Mouse (Mus musculus) neural tube, embryonic 12.5 days (tissue): ENCODE measurements around the gene Cdkn2aipnl. TPM values are rescaled to one million over a fixed set of nuclear protein-coding genes. Genes with fewer than 3 reads are reported as not detected.
A peak's percentile ranks its signal among the peaks of the same experiment; 100 is the strongest.

Source experiments
- ATAC-seq: fragments of 200-750 bp; cut with Nextera tagmentation; 2 replicates; pipeline ENCODE4 v1.8.0; 2017; ENCODE audit warnings: low read depth, mild to moderate bottlenecking, moderate TSS enrichment, moderate library complexity; ENCODE audit not compliant: low FRiP score
- H3K27ac ChIP-seq: fragments of 300-500 bp; sonication (generic); 2 replicates; pipeline ENCODE4 v1.5.1; 2016
- H3K27me3 ChIP-seq: fragments of 300-500 bp; sonication (generic); replicated peaks from 2 replicates; pipeline ENCODE4 v1.6.1; 2016; ENCODE audit warnings: mild to moderate bottlenecking
- H3K36me3 ChIP-seq: fragments of 300-500 bp; sonication (generic); 2 replicates; pipeline ENCODE4 v1.6.1; 2016; ENCODE audit warnings: mild to moderate bottlenecking
- H3K4me1 ChIP-seq: fragments of 300-500 bp; sonication (generic); 2 replicates; pipeline ENCODE4 v1.6.1; 2016
- H3K4me2 ChIP-seq: fragments of 300-500 bp; sonication (generic); replicated peaks from 2 replicates; pipeline ENCODE4 v1.6.1; 2016; ENCODE audit warnings: mild to moderate bottlenecking
- H3K4me3 ChIP-seq: fragments of 300-500 bp; sonication (generic); 2 replicates; pipeline ENCODE4 v1.5.1; 2016
- H3K9ac ChIP-seq: fragments of 300-500 bp; sonication (generic); 2 replicates; pipeline ENCODE4 v1.6.1; 2016; ENCODE audit warnings: mild to moderate bottlenecking
- H3K9me3 ChIP-seq: fragments of 300-500 bp; sonication (generic); 2 replicates; pipeline ENCODE4 v1.6.1; 2016; ENCODE audit warnings: mild to moderate bottlenecking
- WGBS: fragments of 180-500 bp; shearing (Covaris S2); methylation state at CpG from one replicate; pipeline ENCODE4 v1.1.7; 2016; 5-methylcytosine and 5-hydroxymethylcytosine counted together
- polyA plus RNA-seq: library from polyadenylated mRNA; unstranded; fragments of >200 nt; fragmentation: Nextera tagmentation; extraction: Ambion mirVana; gene quantifications from 2 replicates; pipeline ENCODE4 v1.2.1, GENCODE M21; 2016

Gene Cdkn2aipnl
- polyA plus RNA-seq, 1 experiment from 2014 or later = 111 TPM

DNA sequence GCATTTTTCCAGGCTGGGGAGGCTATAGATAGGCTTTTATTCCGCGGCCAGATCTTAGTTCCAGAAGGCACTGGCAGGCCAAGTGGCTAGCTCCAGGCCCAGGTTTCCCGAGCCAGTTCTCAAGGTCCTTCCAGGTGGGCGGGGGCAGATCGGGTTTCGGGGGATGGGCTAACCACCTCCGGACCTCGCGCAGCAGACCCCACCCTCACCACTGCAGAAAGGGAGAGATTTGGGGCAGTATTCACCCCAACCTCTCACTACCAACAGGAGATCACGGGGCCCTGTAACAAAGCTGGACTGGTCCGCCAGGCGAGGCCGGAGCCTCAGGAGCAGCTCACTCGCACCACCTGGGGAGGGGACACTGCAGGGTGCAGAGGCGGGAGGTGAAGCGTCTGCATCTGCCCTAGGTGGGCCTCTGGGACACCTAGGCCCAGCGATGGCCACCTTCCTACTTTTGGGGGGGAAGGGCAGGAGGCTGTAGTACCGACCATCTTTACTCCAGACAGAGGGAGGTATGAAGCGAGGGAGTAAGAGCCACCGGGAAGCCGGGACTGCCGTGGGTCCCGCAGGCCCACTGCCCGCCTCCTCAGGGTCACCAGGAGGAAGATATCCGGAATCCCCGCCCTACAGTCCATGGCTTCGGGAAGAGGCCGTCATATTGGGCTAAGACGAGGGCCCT, 32.3 kb downstream of the Cdkn2aipnl start:
- peak; percentile 31 for ATAC-seq
- Histone ChIP-seq H3K9ac (peak overlapping the region; percentile 94), H3K27ac (peak overlapping the region; percentile 71), H3K4me1 (peaks cover 29% of the 10 kb centered on the region), H3K4me3 (peak overlapping the region; percentile 74), H3K9me3 (no peaks in the 10 kb centered on the region), H3K36me3 (peaks cover 30% of the 10 kb centered on the region), H3K4me2 (peak overlapping the region; percentile 78), H3K27me3 (no peaks in the 10 kb centered on the region)
- under 1% methylated on average over 29 of the region's 29 CpGs for WGBS

GRCm38 (mm10) chr11:52000290-52000962, 33.0 kb downstream of the Cdkn2aipnl start, which contains the start of gene Ube2b:
Gene Ube2b, minus strand, starts transcription at chr11:52000762.
- H3K9me3 ChIP-seq = no peaks in the 10 kb centered on the region
- peak within 1 kb of the TSS; percentile 78 for H3K4me2 ChIP-seq
- H3K4me3 ChIP-seq = peak within 1 kb of the TSS; percentile 74
- peaks cover 30% of the 10 kb centered on the region for H3K4me1 ChIP-seq
- H3K27me3 ChIP-seq = no peaks in the 10 kb centered on the region
- H3K27ac ChIP-seq = peak within 1 kb of the TSS; percentile 71
- ATAC-seq = peak; percentile 69
- WGBS = under 1% methylated on average over 58 of the region's 63 CpGs
- H3K9ac ChIP-seq = peak within 1 kb of the TSS; percentile 94
- peaks cover 24% of the 10 kb centered on the region for H3K36me3 ChIP-seq

DNA sequence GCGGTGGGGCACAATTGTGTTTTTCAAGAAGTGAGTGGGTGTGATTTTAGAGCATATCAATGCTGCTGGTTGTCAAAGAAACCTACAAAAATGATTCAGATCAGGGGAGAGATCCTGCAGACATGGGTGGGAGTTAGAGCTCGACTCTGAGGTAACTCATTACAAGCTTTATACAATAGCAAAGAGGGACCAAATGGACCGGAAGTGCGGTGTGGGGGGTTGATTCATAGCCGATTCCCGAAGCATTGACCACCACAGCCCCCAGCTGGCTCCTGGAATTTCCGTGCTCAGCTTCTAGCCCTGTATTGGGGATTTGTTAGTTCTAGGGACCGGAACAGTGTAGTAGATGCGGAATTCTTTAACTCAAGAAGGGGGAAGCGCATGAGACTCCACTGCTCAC, 33.9 kb downstream of the Cdkn2aipnl start:
- Histone ChIP-seq H3K9me3 (no peaks in the 10 kb centered on the region), H3K27me3 (no peaks in the 10 kb centered on the region), H3K36me3 (peaks cover 14% of the 10 kb centered on the region), H3K4me2 (peak overlapping the region; percentile 78), H3K4me3 (no peak overlapping the region), H3K27ac (no peak overlapping the region), H3K9ac (no peak overlapping the region), H3K4me1 (peaks cover 34% of the 10 kb centered on the region)
- no peak for ATAC-seq
- WGBS = 72% methylated on average over 10 of the region's 10 CpGs

GRCm38 (mm10) chr11:52001861-52002260, 34.4 kb downstream of the Cdkn2aipnl start:
- no peaks in the 10 kb centered on the region for H3K9me3 ChIP-seq
- H3K36me3 ChIP-seq = peaks cover 9% of the 10 kb centered on the region
- H3K9ac ChIP-seq = no peak overlapping the region
- H3K4me2 ChIP-seq = no peak overlapping the region
- 94% methylated on average over 8 of the region's 8 CpGs for WGBS
- H3K27me3 ChIP-seq = no peaks in the 10 kb centered on the region
- no peak for ATAC-seq
- H3K27ac ChIP-seq = no peak overlapping the region
- no peak overlapping the region for H3K4me3 ChIP-seq
- peaks cover 31% of the 10 kb centered on the region for H3K4me1 ChIP-seq

DNA sequence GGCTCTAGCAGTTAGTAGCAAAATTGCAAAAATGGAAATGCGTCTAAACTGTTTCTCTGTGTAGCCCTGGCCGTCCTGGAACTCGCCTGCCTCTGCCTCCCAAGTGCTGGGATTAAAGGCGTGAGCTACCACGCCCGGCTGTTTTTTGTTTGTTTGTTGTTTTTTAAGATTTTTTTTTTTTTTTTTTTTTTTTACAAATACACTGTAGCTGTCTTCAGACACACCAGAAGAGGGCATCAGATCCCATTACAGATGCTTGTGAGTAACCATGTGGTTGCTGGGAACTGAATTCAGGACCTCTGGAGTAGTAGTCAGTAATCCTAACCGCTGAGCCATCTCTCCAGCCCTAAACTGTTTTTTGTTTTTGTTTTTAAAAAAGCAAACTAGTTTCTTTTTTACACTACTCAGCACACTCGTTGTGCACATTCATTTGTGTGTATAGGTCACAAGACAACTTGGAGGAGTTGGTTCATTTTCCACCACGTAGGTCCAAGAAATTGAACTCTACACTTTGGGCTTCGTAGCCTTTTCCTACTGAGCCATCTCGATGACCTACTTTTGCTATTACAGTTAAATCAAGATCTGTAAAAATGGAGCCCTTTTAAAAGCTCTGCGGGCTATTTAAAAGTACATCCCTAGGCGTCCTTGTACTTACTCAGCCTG, 35.5 kb downstream of the Cdkn2aipnl start:
- ATAC-seq = no peak
- H3K36me3 ChIP-seq = no peaks in the 10 kb centered on the region

GRCm38 (mm10) chr11:52003505-52003771, 36.0 kb downstream of the Cdkn2aipnl start:
- Histone ChIP-seq H3K4me3 (peak overlapping the region; percentile 82), H3K4me2 (peak overlapping the region; percentile 65), H3K27ac (peak overlapping the region; percentile 50; the same call in 1 of the 2 replicates), H3K4me1 (peaks cover 20% of the 10 kb centered on the region), H3K27me3 (no peaks in the 10 kb centered on the region), H3K36me3 (no peaks in the 10 kb centered on the region), H3K9ac (peak overlapping the region; percentile 77; the same call in 1 of the 2 replicates), H3K9me3 (no peaks in the 10 kb centered on the region)
- ATAC-seq = no peak
- 22% methylated on average over 4 of the region's 4 CpGs for WGBS

More for the DNA sequence above, 35.5 kb downstream of the Cdkn2aipnl start:
- no peaks in the 10 kb centered on the region for H3K27me3 ChIP-seq
- H3K9me3 ChIP-seq = no peaks in the 10 kb centered on the region
- peaks cover 22% of the 10 kb centered on the region for H3K4me1 ChIP-seq
- no peak overlapping the region for H3K27ac ChIP-seq
- H3K4me2 ChIP-seq = peak overlapping the region; percentile 65
- 0 out of 2 replicates have a peak overlapping the region, but pooled peaks have one; percentile 77 for H3K9ac ChIP-seq
- no peak overlapping the region for H3K4me3 ChIP-seq
- WGBS = 84% methylated on average over 13 of the region's 13 CpGs

- H3K4me1 ChIP-seq = peaks cover 16% of the 10 kb centered on the region
- no peaks in the 10 kb centered on the region for H3K36me3 ChIP-seq
- under 1% methylated on average over 51 of the region's 51 CpGs for WGBS
- H3K9ac ChIP-seq = peak within 1 kb of the TSS; percentile 77
- peak within 1 kb of the TSS; percentile 65 for H3K4me2 ChIP-seq
- H3K4me3 ChIP-seq = peak within 1 kb of the TSS; percentile 82
- H3K27ac ChIP-seq = peak within 1 kb of the TSS; percentile 83
- ATAC-seq = peak; percentile 84
- H3K9me3 ChIP-seq = no peaks in the 10 kb centered on the region
- no peaks in the 10 kb centered on the region for H3K27me3 ChIP-seq
Observed at GRCm38 (mm10) chr11:52003772-52004528, 36.5 kb downstream of the Cdkn2aipnl start, which contains the start of gene Cdkl3. Gene Cdkl3, plus strand, starts transcription at chr11:52004221.

- H3K4me3 ChIP-seq = no peak overlapping the region
- H3K9me3 ChIP-seq = no peaks in the 10 kb centered on the region
- H3K36me3 ChIP-seq = no peaks in the 10 kb centered on the region
- H3K4me2 ChIP-seq = peak overlapping the region; percentile 24; the same call in 1 of the 2 replicates
- no peaks in the 10 kb centered on the region for H3K27me3 ChIP-seq
- 66% methylated on average over 2 of the region's 2 CpGs for WGBS
- ATAC-seq = no peak
- no peak overlapping the region for H3K27ac ChIP-seq
- H3K4me1 ChIP-seq = peaks cover 12% of the 10 kb centered on the region
- H3K9ac ChIP-seq = no peak overlapping the region
Observed at GRCm38 (mm10) chr11:52005586-52005985, 38.1 kb downstream of the Cdkn2aipnl start.

GRCm38 (mm10) chr11:52011011-52011410, 43.5 kb downstream of the Cdkn2aipnl start:
- H3K27me3 ChIP-seq = no peaks in the 10 kb centered on the region
- H3K27ac ChIP-seq = no peak overlapping the region
- H3K4me1 ChIP-seq = no peaks in the 10 kb centered on the region
- H3K9me3 ChIP-seq = no peaks in the 10 kb centered on the region
- H3K9ac ChIP-seq = no peak overlapping the region
- no peak for ATAC-seq
- H3K4me3 ChIP-seq = no peak overlapping the region
- 87% methylated on average over 11 of the region's 11 CpGs for WGBS
- no peaks in the 10 kb centered on the region for H3K36me3 ChIP-seq
- H3K4me2 ChIP-seq = no peak overlapping the region

GRCm38 (mm10) chr11:52011541-52011940, 44.1 kb downstream of the Cdkn2aipnl start:
- H3K9ac ChIP-seq = no peak overlapping the region
- no peak for ATAC-seq
- no peak overlapping the region for H3K4me3 ChIP-seq
- no peaks in the 10 kb centered on the region for H3K4me1 ChIP-seq
- no peak overlapping the region for H3K4me2 ChIP-seq
- no peaks in the 10 kb centered on the region for H3K36me3 ChIP-seq
- 80% methylated on average over 5 of the region's 5 CpGs for WGBS
- H3K27ac ChIP-seq = no peak overlapping the region
- H3K9me3 ChIP-seq = no peaks in the 10 kb centered on the region
- H3K27me3 ChIP-seq = no peaks in the 10 kb centered on the region

- Histone ChIP-seq H3K4me1 (no peaks in the 10 kb centered on the region), H3K36me3 (peaks cover 4% of the 10 kb centered on the region; the same call in 1 of the 2 replicates), H3K9me3 (no peaks in the 10 kb centered on the region), H3K4me2 (no peak overlapping the region), H3K27ac (no peak overlapping the region), H3K27me3 (no peaks in the 10 kb centered on the region), H3K9ac (no peak overlapping the region), H3K4me3 (no peak overlapping the region)
- WGBS = 89% methylated on average over 9 of the region's 9 CpGs
- no peak for ATAC-seq
Observed at GRCm38 (mm10) chr11:52018217-52018616, 50.8 kb downstream of the Cdkn2aipnl start.
